Mouse (Mus musculus): ENCODE results near the gene Ipo11. TPM values are rescaled to one million over a fixed set of nuclear protein-coding genes. Genes with fewer than 3 reads are reported as not detected.
A peak's percentile ranks its signal among the peaks of the same experiment; 100 is the strongest.

The Ipo11 gene
- total and polyA plus RNA-seq, 3 experiments, result 37.2 to 40.2 TPM; not detected in 1

DNA sequence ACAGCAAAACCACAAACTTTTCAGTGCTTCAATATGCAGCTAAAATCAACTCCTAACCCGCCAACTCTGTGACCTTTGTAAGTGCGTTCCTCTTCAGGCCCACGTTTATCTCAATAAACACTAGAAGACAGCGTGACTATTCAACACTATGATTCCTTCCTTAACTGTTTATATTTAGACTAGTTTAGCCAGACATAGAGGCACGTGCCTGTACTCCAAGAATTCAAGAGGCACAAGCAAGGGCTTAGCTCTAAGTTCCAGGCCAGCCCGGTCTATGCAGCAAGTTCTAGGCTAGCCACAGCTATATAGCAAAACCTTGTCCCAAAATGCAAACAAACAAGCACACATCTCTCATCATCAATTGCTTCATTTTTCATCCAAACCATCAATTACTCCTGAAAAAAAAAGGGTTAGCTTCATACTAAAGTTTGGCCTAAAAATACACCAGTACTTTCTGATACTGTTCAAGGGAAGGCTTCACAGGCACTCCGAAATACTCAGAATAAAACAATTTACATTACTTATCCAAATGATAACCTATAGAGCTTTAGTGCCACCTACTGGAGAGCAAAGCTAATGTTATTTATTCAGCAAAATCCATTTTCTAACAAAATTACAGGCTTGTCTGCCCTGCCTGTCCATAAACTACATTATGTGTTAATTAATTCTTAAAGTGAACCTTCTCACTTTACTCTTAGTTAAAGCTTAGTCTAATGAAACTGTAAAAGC lies 18.3 kb downstream of the Ipo11 start:
- H3K27ac ChIP-seq (ENCODE audit: control insufficient read depth, low read depth, low read length), result no peak overlapping the region
- no peaks in the 10 kb centered on the region for H3K27me3 ChIP-seq (ENCODE audit: control insufficient read depth in 1 of 2, insufficient read depth in 2 of 2, low read length in 2 of 2)
- no peak overlapping the region for H3K4me3 ChIP-seq (ENCODE audit: control insufficient read depth in 1 of 2, insufficient read depth in 1 of 2, low read depth in 2 of 2, low read length in 2 of 2)
- DNase-seq (ENCODE audit: low read depth, low spot score), result peak; percentile 63
- H3K4me1 ChIP-seq (ENCODE audit: control insufficient read depth in 1 of 2, insufficient read depth in 2 of 2, low read length in 2 of 2), result peaks cover 1 to 3% of the 10 kb centered on the region in 2 experiments; a peak in 1 of 4 replicates
- peaks cover 7 to 18% of the 10 kb centered on the region in 2 experiments; a peak in 3 of 4 replicates for H3K36me3 ChIP-seq (ENCODE audit: control insufficient read depth in 1 of 2, insufficient read depth in 2 of 2, low read length in 2 of 2)
- H3K9me3 ChIP-seq (replicated peaks; ENCODE audit: insufficient read depth, low read length), result no peaks in the 10 kb centered on the region
- H3K79me2 ChIP-seq (ENCODE audit: control insufficient read depth, insufficient read depth, low read length, poor library complexity), result peaks cover 2% of the 10 kb centered on the region; the same call in 1 of the 2 replicates
- TF ChIP-seq ZC3H11A (IDR thresholded peaks at IDR 0.05; ENCODE audit: low read depth, low read length), result peak; percentile 46
- no peak for TF ChIP-seq UBTF (IDR thresholded peaks at IDR 0.05; ENCODE audit: borderline replicate concordance, insufficient read depth, low read depth, low read length)
- TF ChIP-seq SMC3 (IDR thresholded peaks at IDR 0.05; ENCODE audit: low read depth, low read length), result peak; percentile 56
- no peak for TF ChIP-seq BHLHE40 (IDR thresholded peaks at IDR 0.05; ENCODE audit: borderline replicate concordance, low read depth, low read length)
- TF ChIP-seq NELFE (IDR thresholded peaks at IDR 0.05; ENCODE audit: low read depth, low read length), result no peak
- TF ChIP-seq TCF12 (IDR thresholded peaks at IDR 0.05; ENCODE audit: low read depth, low read length), result no peak
- TF ChIP-seq MYC (IDR thresholded peaks at IDR 0.05; ENCODE audit: low read depth, low read length), result no peak
- no peak for TF ChIP-seq CHD1 (IDR thresholded peaks at IDR 0.05; ENCODE audit: low read depth, low read length)
- TF ChIP-seq KAT2A (conservative IDR thresholded peaks at IDR 0.05; ENCODE audit: low read depth, low read length), result no peak
- no peak for TF ChIP-seq GATA1 (IDR thresholded peaks at IDR 0.05; ENCODE audit: low read depth, low read length)
- no peak for TF ChIP-seq POLR2AphosphoS2 (IDR thresholded peaks at IDR 0.05; ENCODE audit: low read length)
- TF ChIP-seq POLR2A (IDR thresholded peaks at IDR 0.05; ENCODE audit: control insufficient read depth in 1 of 2, insufficient read depth in 1 of 2, low read depth in 1 of 2, low read length in 2 of 2, poor library complexity in 1 of 2), result no peak
- peak; percentile 34 to 70 (median 39); a peak in 5 of 6 replicates for TF ChIP-seq CTCF (IDR thresholded peaks at IDR 0.05 in 2 of 3, conservative IDR thresholded peaks at IDR 0.05 in 1 of 3; ENCODE audit: control insufficient read depth in 1 of 3, insufficient read depth in 1 of 3, low read depth in 2 of 3, low read length in 3 of 3, poor library complexity in 1 of 3, severe bottlenecking in 1 of 3)
- no peak for TF ChIP-seq HCFC1 (IDR thresholded peaks at IDR 0.05; ENCODE audit: low read depth, low read length)
- no peak for TF ChIP-seq MEF2A (IDR thresholded peaks at IDR 0.05; ENCODE audit: extremely low read depth, insufficient replicate concordance, low read depth, low read length, poor library complexity, severe bottlenecking)
- TF ChIP-seq MYB (IDR thresholded peaks at IDR 0.05; ENCODE audit: low read depth, low read length), result no peak
- no peak for TF ChIP-seq E2F4 (IDR thresholded peaks at IDR 0.05; ENCODE audit: borderline replicate concordance, low read depth, low read length)
- peak; percentile 70 for TF ChIP-seq RAD21 (IDR thresholded peaks at IDR 0.05; ENCODE audit: low read depth, low read length)
- no peak for TF ChIP-seq SIN3A (IDR thresholded peaks at IDR 0.05; ENCODE audit: low read length)
- TF ChIP-seq TBP (IDR thresholded peaks at IDR 0.05; ENCODE audit: low read depth, low read length), result no peak
- no peak for TF ChIP-seq RCOR1 (IDR thresholded peaks at IDR 0.05; ENCODE audit: low read depth, low read length)
- no peak for TF ChIP-seq TAL1 (IDR thresholded peaks at IDR 0.05; ENCODE audit: low read length)
- no peak overlapping the region for H3K9ac ChIP-seq (ENCODE audit: control insufficient read depth, low read depth, low read length, poor library complexity, severe bottlenecking)

Data from MEL (cell line).